Mouse (Mus musculus): Measurements from ENCODE around the gene Herpud1. TPM values are rescaled to one million over a fixed set of nuclear protein-coding genes. Genes with fewer than 3 reads are reported as not detected.

Herpud1 gene
- total and polyA plus RNA-seq, 3 experiments = 216 to 349 (median 272) TPM

DNA sequence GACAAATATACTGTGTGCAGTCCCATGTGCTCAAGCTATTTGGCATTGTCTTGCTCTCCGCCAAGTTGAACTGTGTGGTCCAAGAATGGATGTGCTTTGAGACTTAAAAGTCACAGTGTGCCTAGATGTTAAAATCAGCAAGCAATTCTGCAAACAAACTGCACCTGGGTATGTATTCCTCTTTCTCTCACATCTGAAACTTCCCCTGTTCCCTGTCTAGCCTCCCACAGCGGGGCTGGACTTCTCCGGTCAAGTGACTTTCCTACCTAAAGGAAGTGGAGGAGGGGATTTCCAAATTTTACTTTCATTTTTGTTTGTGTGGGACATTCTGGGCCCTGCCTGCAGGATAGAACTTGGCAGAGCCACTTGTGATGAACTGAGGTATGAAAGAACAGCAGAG lies 56.9 kb downstream of the Herpud1 start:
- WGBS = 60% methylated on average over 3 of the region's 3 CpGs
- Histone ChIP-seq H3K9ac (ENCODE audit: low read depth, low read length) (no peak overlapping the region), H3K36me3 (ENCODE audit: control insufficient read depth, insufficient read depth, low read length) (no peaks in the 10 kb centered on the region), H3K4me3 (no peak overlapping the region), H3K4me1 (ENCODE audit: control insufficient read depth, insufficient read depth, low read length) (peaks cover 3% of the 10 kb centered on the region), H3K27me3 (ENCODE audit: control insufficient read depth, insufficient read depth, low read length) (no peaks in the 10 kb centered on the region), H3K27ac (no peak overlapping the region; the same call in 1 of the 2 replicates), H3K79me2 (replicated peaks; ENCODE audit: control insufficient read depth, insufficient read depth, low read length) (no peaks in the 10 kb centered on the region)
- intact Hi-C loops (cut with DNase I) = no loop called here
- no peak for DNase-seq
- TF ChIP-seq EP300 (IDR thresholded peaks at IDR 0.05; ENCODE audit: insufficient read depth, low read depth, low read length) (no peak), POLR2A (IDR thresholded peaks at IDR 0.05; ENCODE audit: insufficient read depth, low read depth, low read length) (0 out of 2 replicates have a peak, but pooled peaks have one; percentile 28)

GRCm38 (mm10) chr8:94444480-94444879 lies 58.2 kb downstream of the Herpud1 start:
- Histone ChIP-seq H3K4me3 (no peak overlapping the region), H3K27ac (no peak overlapping the region), H3K27me3 (ENCODE audit: control insufficient read depth, insufficient read depth, low read length) (no peaks in the 10 kb centered on the region), H3K9ac (ENCODE audit: low read depth, low read length) (no peak overlapping the region), H3K79me2 (replicated peaks; ENCODE audit: control insufficient read depth, insufficient read depth, low read length) (no peaks in the 10 kb centered on the region), H3K4me1 (ENCODE audit: control insufficient read depth, insufficient read depth, low read length) (peaks cover 3% of the 10 kb centered on the region), H3K36me3 (ENCODE audit: control insufficient read depth, insufficient read depth, low read length) (no peaks in the 10 kb centered on the region)
- WGBS = 58% methylated on average over 2 of the region's 2 CpGs
- intact Hi-C loops (cut with DNase I) = no loop called here
- TF ChIP-seq EP300 (IDR thresholded peaks at IDR 0.05; ENCODE audit: insufficient read depth, low read depth, low read length) (no peak), CTCF (IDR thresholded peaks at IDR 0.05) (no peak), POLR2A (IDR thresholded peaks at IDR 0.05; ENCODE audit: insufficient read depth, low read depth, low read length) (no peak)
- DNase-seq = no peak

Other genes starting within 250 kb of the Herpud1 start
- not detected for gene Mt4, start 249.2 kb upstream of the Herpud1 start, total RNA-seq (2021)
- not detected in 2 replicates for gene Mt4, start 249.2 kb upstream of the Herpud1 start, polyA plus RNA-seq (2012; rRNA removed)
- 1 to 10 TPM; 2.9 to 3.8 TPM for gene Mt3, start 233.8 kb upstream of the Herpud1 start, total RNA-seq (2021)
- 3.5 and 6.1 TPM in 2 replicates for gene Mt3, start 233.8 kb upstream of the Herpud1 start, polyA plus RNA-seq (2012; rRNA removed)
- 10 to 100 TPM; 51.8 to 74.4 TPM for gene Mt2, start 213.8 kb upstream of the Herpud1 start, total RNA-seq (2021)
- 15.6 and 32.2 TPM in 2 replicates for gene Mt2, start 213.8 kb upstream of the Herpud1 start, polyA plus RNA-seq (2012; rRNA removed)
- gene Mt1, start 207.4 kb upstream of the Herpud1 start, total RNA-seq (2021) = 100 to 1,000 TPM; 279 to 438 TPM
- gene Mt1, start 207.4 kb upstream of the Herpud1 start, polyA plus RNA-seq (2012; rRNA removed) = 420 and 727 TPM in 2 replicates
- gene Nup93, start 171.9 kb upstream of the Herpud1 start, total RNA-seq (2021) = 10 to 100 TPM; 13.7 to 15.5 TPM
- gene Nup93, start 171.9 kb upstream of the Herpud1 start, polyA plus RNA-seq (2012; rRNA removed) = 11.7 and 18.4 TPM in 2 replicates
- gene Slc12a3, start 57.2 kb upstream of the Herpud1 start, total RNA-seq (2021) = under 1 TPM; 0.16 to 0.39 TPM
- 0.20 and 0.39 TPM in 2 replicates for gene Slc12a3, start 57.2 kb upstream of the Herpud1 start, polyA plus RNA-seq (2012; rRNA removed)
- 1 to 10 TPM; 2.3 to 3.7 TPM for gene Nlrc5, start 47.9 kb downstream of the Herpud1 start, total RNA-seq (2021)
- 3.7 and 4.9 TPM in 2 replicates for gene Nlrc5, start 47.9 kb downstream of the Herpud1 start, polyA plus RNA-seq (2012; rRNA removed)
- 1 to 10 TPM; 3.4 to 3.9 TPM for gene Cpne2, start 146.6 kb downstream of the Herpud1 start, total RNA-seq (2021)
- 8.3 and 14.1 TPM in 2 replicates for gene Cpne2, start 146.6 kb downstream of the Herpud1 start, polyA plus RNA-seq (2012; rRNA removed)
- gene Rspry1, start 215.5 kb downstream of the Herpud1 start, total RNA-seq (2021) = 10 to 100 TPM; 10.1 to 10.6 TPM
- 3.8 and 7.9 TPM in 2 replicates for gene Rspry1, start 215.5 kb downstream of the Herpud1 start, polyA plus RNA-seq (2012; rRNA removed)
- gene Fam192a, start 215.6 kb downstream of the Herpud1 start, total RNA-seq (2021) = 10 to 100 TPM; 18.6 to 20.3 TPM
- gene Fam192a, start 215.6 kb downstream of the Herpud1 start, polyA plus RNA-seq (2012; rRNA removed) = 13.7 and 17.5 TPM in 2 replicates